Mouse (Mus musculus): ENCODE results near the gene Sall1. TPM values are rescaled to one million over a fixed set of nuclear protein-coding genes. Genes with fewer than 3 reads are reported as not detected.
A peak's percentile ranks its signal among the peaks of the same experiment; 100 is the strongest.

Sall1 gene
- polyA plus RNA-seq, 1 experiment, result 0.74 TPM

GRCm38 (mm10) chr8:89021139-89021538 is 22.8 kb downstream of the Sall1 start:
- no peaks in the 10 kb centered on the region for H3K4me1 ChIP-seq (ENCODE audit: control insufficient read depth, insufficient read depth, low read length)
- H3K27ac ChIP-seq (ENCODE audit: insufficient read depth, low read length), result no peak overlapping the region
- TF ChIP-seq POLR2A (IDR thresholded peaks at IDR 0.05; ENCODE audit: low read depth, low read length) (no peak), CTCF (IDR thresholded peaks at IDR 0.05; ENCODE audit: borderline replicate concordance, insufficient read depth, low read length) (no peak)
- no peak overlapping the region for H3K4me3 ChIP-seq (ENCODE audit: insufficient read depth, low read length)

GRCm38 (mm10) chr8:89017891-89018290 is 26.1 kb downstream of the Sall1 start:
- Histone ChIP-seq H3K4me3 (ENCODE audit: insufficient read depth, low read length) (no peak overlapping the region), H3K27ac (ENCODE audit: insufficient read depth, low read length) (no peak overlapping the region), H3K4me1 (ENCODE audit: control insufficient read depth, insufficient read depth, low read length) (no peaks in the 10 kb centered on the region)
- TF ChIP-seq CTCF (IDR thresholded peaks at IDR 0.05; ENCODE audit: borderline replicate concordance, insufficient read depth, low read length) (no peak), POLR2A (IDR thresholded peaks at IDR 0.05; ENCODE audit: low read depth, low read length) (no peak)

DNA sequence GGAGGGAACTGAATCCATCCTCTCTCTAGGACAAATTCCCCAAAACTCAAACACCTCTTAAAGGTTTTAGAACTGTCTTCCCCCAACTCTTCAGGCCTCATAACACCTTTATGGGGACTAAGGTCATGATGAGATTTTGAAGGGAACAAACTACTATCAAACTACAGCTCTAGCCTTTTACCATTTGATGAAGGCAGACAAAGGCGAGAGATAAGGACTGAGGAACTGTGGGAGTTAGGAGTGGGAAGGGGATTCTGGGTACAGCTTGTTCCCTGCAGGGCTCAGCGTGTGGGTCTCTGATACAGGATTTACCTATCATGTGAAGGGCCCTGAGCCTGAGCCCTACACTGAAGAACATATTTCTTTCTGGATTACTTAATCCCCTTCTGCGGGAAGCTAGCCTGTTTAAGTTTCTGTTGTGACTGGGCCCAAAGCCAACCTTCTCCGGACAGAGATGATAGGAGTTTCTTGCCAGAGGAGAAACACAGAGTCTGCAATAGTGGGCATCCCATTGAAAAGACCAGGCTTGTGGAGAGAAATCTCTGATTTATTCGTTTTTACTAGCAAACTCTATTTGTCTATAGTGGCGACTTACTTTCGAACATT is 27.4 kb downstream of the Sall1 start:
- no peak for TF ChIP-seq CTCF (IDR thresholded peaks at IDR 0.05; ENCODE audit: borderline replicate concordance, insufficient read depth, low read length)
- TF ChIP-seq POLR2A (IDR thresholded peaks at IDR 0.05; ENCODE audit: low read depth, low read length), result no peak
- H3K27ac ChIP-seq (ENCODE audit: insufficient read depth, low read length), result no peak overlapping the region
- H3K4me1 ChIP-seq (ENCODE audit: control insufficient read depth, insufficient read depth, low read length), result no peaks in the 10 kb centered on the region
- H3K4me3 ChIP-seq (ENCODE audit: insufficient read depth, low read length), result no peak overlapping the region

DNA sequence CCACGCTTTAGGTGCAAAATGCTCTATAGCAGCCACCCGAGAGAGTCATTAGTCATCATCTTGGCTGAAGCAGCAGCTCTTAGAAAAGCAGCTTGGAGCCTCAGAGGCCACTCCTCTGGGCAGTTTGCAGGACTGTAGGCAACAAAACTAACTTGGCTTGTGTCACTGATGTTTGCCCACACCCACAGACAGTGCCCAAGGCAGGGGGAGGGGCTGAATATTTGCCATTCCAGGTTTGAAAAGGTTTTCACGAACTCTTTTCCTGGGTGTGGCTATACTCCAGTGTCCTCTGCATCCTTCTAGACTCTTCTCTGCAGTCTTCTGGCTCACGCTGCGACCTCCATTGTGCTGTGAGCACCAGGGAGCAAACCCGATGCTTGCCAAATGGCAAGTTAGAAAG is 28.4 kb downstream of the Sall1 start:
- Histone ChIP-seq H3K4me1 (ENCODE audit: control insufficient read depth, insufficient read depth, low read length) (no peaks in the 10 kb centered on the region), H3K4me3 (ENCODE audit: insufficient read depth, low read length) (no peak overlapping the region), H3K27ac (ENCODE audit: insufficient read depth, low read length) (no peak overlapping the region)
- TF ChIP-seq CTCF (IDR thresholded peaks at IDR 0.05; ENCODE audit: borderline replicate concordance, insufficient read depth, low read length), result no peak
- TF ChIP-seq POLR2A (IDR thresholded peaks at IDR 0.05; ENCODE audit: low read depth, low read length), result no peak

DNA sequence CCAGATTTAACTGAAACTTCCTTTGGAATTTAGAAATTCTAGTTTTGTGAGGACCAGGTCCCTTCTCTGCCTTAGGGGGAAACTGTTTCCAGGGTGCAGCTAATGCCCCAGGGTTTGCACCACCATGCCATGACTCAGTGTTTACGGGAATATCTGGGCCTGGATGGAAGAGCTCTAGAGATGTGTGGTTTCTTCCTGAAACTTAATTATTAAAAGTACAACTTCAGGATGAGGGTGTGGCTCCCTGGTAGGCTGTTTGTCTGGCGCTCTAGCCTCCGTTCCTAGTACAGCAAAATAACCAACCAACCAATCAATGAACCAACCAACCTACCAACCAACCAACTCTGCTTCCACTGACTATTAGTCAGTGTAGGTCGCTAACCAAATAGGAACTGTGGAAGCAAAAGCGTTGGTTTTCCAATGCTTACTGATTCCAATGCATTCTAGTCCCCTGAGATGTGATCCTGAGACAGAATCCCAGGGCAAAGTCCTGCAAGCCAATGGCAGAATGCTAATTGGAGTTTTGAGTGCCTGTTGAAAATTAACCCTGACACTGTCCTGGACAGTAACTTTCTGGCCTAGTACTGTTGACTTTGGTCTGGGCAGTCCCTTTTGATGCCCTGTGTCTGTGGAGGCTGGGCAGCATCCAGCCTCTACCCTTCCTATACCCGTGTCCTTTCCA is 31.0 kb downstream of the Sall1 start:
- H3K4me1 ChIP-seq (ENCODE audit: control insufficient read depth, insufficient read depth, low read length), result no peaks in the 10 kb centered on the region
- TF ChIP-seq CTCF (IDR thresholded peaks at IDR 0.05; ENCODE audit: borderline replicate concordance, insufficient read depth, low read length) (no peak), POLR2A (IDR thresholded peaks at IDR 0.05; ENCODE audit: low read depth, low read length) (no peak)
- no peak overlapping the region for H3K4me3 ChIP-seq (ENCODE audit: insufficient read depth, low read length)
- H3K27ac ChIP-seq (ENCODE audit: insufficient read depth, low read length), result no peak overlapping the region

DNA sequence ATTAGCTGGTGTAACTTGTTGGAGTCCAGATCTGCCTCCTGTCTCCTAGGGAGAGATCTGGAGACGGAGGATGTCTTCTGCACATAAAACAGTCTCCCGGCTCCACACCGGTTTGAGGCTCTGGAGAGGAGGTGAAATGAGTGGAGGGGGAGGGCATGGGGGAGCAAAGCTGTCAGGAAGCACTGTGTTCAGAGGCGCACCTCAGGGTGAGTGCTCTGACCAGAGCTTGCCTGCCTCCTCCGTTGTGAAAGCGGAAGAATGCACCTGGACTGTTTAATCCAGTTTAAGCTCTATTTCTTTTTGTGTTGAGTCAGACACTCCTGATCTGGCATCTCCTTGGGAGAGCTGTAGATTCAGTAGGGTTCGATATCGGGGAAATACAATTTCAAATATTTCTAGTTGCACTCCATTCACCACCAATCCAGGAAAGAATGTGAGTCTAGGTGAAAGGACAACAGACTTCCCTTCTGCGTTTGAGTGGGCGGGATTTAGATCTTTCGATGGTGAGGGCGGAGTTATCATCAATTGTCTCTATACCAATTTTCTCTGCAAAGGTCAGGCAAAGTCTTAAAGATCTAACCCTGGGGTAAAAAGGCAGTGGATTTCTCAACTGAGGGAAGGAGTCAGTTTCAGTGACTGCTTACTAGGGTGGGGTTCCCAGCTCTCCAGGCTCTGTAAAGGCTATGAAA is 31.8 kb downstream of the Sall1 start:
- Histone ChIP-seq H3K4me3 (ENCODE audit: insufficient read depth, low read length) (no peak overlapping the region), H3K27ac (ENCODE audit: insufficient read depth, low read length) (no peak overlapping the region), H3K4me1 (ENCODE audit: control insufficient read depth, insufficient read depth, low read length) (no peaks in the 10 kb centered on the region)
- TF ChIP-seq POLR2A (IDR thresholded peaks at IDR 0.05; ENCODE audit: low read depth, low read length), result no peak
- no peak for TF ChIP-seq CTCF (IDR thresholded peaks at IDR 0.05; ENCODE audit: borderline replicate concordance, insufficient read depth, low read length)

DNA sequence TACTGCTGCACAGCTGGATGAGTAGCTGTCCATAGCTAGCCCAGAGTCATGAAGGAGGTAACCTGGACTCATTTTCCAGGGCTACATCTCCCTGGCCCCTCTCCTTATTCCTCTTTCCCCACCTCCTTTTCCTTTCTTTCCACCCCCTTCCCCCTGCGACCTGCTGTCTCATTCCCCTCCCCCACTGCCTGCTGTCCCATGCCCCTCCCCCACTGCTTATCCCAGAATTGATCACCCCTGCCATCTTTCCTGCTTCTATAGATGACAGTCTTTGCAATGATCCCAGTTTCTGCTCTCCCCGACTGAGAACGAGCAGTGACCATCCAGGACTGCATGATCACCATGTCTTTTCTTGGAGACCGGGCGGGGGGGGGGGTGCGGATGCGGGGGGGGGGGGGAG is 35.2 kb downstream of the Sall1 start:
- TF ChIP-seq CTCF (IDR thresholded peaks at IDR 0.05; ENCODE audit: borderline replicate concordance, insufficient read depth, low read length), result no peak
- TF ChIP-seq POLR2A (IDR thresholded peaks at IDR 0.05; ENCODE audit: low read depth, low read length), result no peak
- Histone ChIP-seq H3K4me3 (ENCODE audit: insufficient read depth, low read length) (no peak overlapping the region), H3K27ac (ENCODE audit: insufficient read depth, low read length) (no peak overlapping the region), H3K4me1 (ENCODE audit: control insufficient read depth, insufficient read depth, low read length) (no peaks in the 10 kb centered on the region)

GRCm38 (mm10) chr8:89007114-89007513 is 36.8 kb downstream of the Sall1 start:
- Histone ChIP-seq H3K4me3 (ENCODE audit: insufficient read depth, low read length) (no peak overlapping the region), H3K4me1 (ENCODE audit: control insufficient read depth, insufficient read depth, low read length) (no peaks in the 10 kb centered on the region), H3K27ac (ENCODE audit: insufficient read depth, low read length) (no peak overlapping the region)
- TF ChIP-seq CTCF (IDR thresholded peaks at IDR 0.05; ENCODE audit: borderline replicate concordance, insufficient read depth, low read length) (no peak), POLR2A (IDR thresholded peaks at IDR 0.05; ENCODE audit: low read depth, low read length) (no peak)

- Histone ChIP-seq H3K4me3 (ENCODE audit: insufficient read depth, low read length) (peak overlapping the region; percentile 27; the same call in 1 of the 2 replicates), H3K27ac (ENCODE audit: insufficient read depth, low read length) (no peak overlapping the region), H3K4me1 (ENCODE audit: control insufficient read depth, insufficient read depth, low read length) (no peaks in the 10 kb centered on the region)
- TF ChIP-seq CTCF (IDR thresholded peaks at IDR 0.05; ENCODE audit: borderline replicate concordance, insufficient read depth, low read length) (no peak), POLR2A (IDR thresholded peaks at IDR 0.05; ENCODE audit: low read depth, low read length) (no peak)
These were observed 37.5 kb downstream of the Sall1 start for GRCm38 (mm10) chr8:89006426-89006825.

DNA sequence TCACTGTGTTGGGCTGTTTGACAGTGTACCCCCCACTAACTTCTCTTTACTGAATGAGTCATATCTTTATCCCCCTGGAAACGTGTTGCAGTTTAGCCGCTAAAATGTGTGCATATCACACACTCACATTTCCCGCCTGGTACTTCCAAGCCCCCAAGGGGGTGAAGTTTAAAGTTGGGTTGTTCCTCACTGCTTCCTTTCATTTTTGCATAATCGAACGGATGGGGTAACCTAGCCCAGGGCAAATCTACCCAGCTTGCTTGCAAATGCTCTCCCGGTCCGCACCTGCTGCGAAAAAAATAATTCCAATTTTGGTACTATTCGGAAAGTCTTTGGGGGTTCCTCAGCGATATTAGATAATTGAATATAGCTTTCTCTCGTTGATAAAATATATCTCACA is 38.2 kb downstream of the Sall1 start:
- no peak for TF ChIP-seq POLR2A (IDR thresholded peaks at IDR 0.05; ENCODE audit: low read depth, low read length)
- TF ChIP-seq CTCF (IDR thresholded peaks at IDR 0.05; ENCODE audit: borderline replicate concordance, insufficient read depth, low read length), result no peak
- H3K4me3 ChIP-seq (ENCODE audit: insufficient read depth, low read length), result no peak overlapping the region

More for the DNA sequence above, 38.2 kb downstream of the Sall1 start:
- no peak overlapping the region for H3K27ac ChIP-seq (ENCODE audit: insufficient read depth, low read length)
- H3K4me1 ChIP-seq (ENCODE audit: control insufficient read depth, insufficient read depth, low read length), result no peaks in the 10 kb centered on the region

Data from embryonic fibroblast, embryonic 13.5 days (primary cell).